Mouse (Mus musculus) midbrain, embryonic 15.5 days (tissue): Measurements from ENCODE around the gene Plekhj1. TPM values are rescaled to one million over a fixed set of nuclear protein-coding genes. Genes with fewer than 3 reads are reported as not detected.
"Not testable (repeated sequence)": the region's sequence is repeated elsewhere in the genome, so short reads cannot be mapped to it uniquely, and the experiment has no call there.

Experiments
- ATAC-seq: fragments of 200-750 bp; cut with Nextera tagmentation; replicated peaks from 2 replicates; pipeline ENCODE4 v1.8.0; 2017; ENCODE audit warnings: moderate TSS enrichment
- H3K27ac ChIP-seq: fragments of 300-500 bp; sonication (generic); 2 replicates; pipeline ENCODE4 v1.5.1; 2015; ENCODE audit warnings: mild to moderate bottlenecking, inconsistent platforms
- H3K27me3 ChIP-seq: fragments of 300-500 bp; sonication (generic); replicated peaks from 2 replicates; pipeline ENCODE4 v1.6.1; 2015; ENCODE audit warnings: inconsistent platforms
- H3K36me3 ChIP-seq: fragments of 300-500 bp; sonication (generic); replicated peaks from 2 replicates; pipeline ENCODE4 v1.6.1; 2015; ENCODE audit warnings: inconsistent platforms
- H3K4me1 ChIP-seq: fragments of 300-500 bp; sonication (generic); 2 replicates; pipeline ENCODE4 v1.6.1; 2015; ENCODE audit warnings: inconsistent platforms
- H3K4me2 ChIP-seq: fragments of 300-500 bp; sonication (generic); 2 replicates; pipeline ENCODE4 v1.6.1; 2015; ENCODE audit warnings: inconsistent platforms, mild to moderate bottlenecking, moderate library complexity
- H3K4me3 ChIP-seq: fragments of 300-500 bp; sonication (generic); 2 replicates; pipeline ENCODE4 v1.5.1; 2015; ENCODE audit warnings: mild to moderate bottlenecking, inconsistent platforms
- H3K9ac ChIP-seq: fragments of 300-500 bp; sonication (generic); 2 replicates; pipeline ENCODE4 v1.6.1; 2015; ENCODE audit warnings: mild to moderate bottlenecking, inconsistent platforms
- H3K9me3 ChIP-seq: fragments of 300-500 bp; sonication (generic); 2 replicates; pipeline ENCODE4 v1.6.1; 2016; ENCODE audit warnings: inconsistent platforms
- WGBS: fragments of 180-500 bp; shearing (Covaris S2); methylation state at CpG from one replicate; pipeline ENCODE4 v1.1.7; 2015; ENCODE audit warnings: mixed read lengths; 5-methylcytosine and 5-hydroxymethylcytosine counted together
- polyA plus RNA-seq: library from polyadenylated mRNA; unstranded; fragments of >200 nt; fragmentation: Nextera tagmentation; extraction: Ambion mirVana; gene quantifications from 2 replicates; pipeline ENCODE4 v1.2.1, GENCODE M21; 2015

The Plekhj1 gene
- polyA plus RNA-seq, 1 experiment from 2014 or later, result 130 TPM

DNA sequence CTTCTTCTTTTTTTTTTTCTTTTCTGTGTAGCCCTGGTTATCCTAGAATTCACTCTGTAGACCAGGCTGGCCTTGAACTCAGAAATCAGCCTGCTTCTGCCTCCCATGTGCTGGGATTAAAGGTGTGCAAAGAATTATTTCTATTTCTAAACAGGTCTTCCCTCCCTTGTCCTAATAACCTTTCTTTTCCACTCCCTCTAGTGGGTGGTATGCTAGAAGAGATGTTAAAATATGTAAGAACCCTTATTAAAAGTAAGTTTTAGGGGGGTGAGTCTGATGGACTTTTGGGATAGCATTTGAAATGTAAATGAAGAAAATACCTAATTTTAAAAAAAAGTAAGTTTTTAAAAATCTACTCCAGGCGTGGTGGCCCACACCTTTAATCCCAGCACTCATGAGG, 24.9 kb upstream of the Plekhj1 start:
- Histone ChIP-seq H3K36me3 (no peaks in the 10 kb centered on the region), H3K4me2 (no peak overlapping the region), H3K4me3 (no peak overlapping the region), H3K9ac (no peak overlapping the region), H3K27ac (no peak overlapping the region), H3K9me3 (no peaks in the 10 kb centered on the region), H3K4me1 (peaks cover 10% of the 10 kb centered on the region), H3K27me3 (no peaks in the 10 kb centered on the region)
- ATAC-seq, result no peak
- 87% methylated on average over 1 of the region's 1 CpGs for WGBS

- Histone ChIP-seq H3K4me1 (peaks cover 2% of the 10 kb centered on the region; the same call in 1 of the 2 replicates), H3K36me3 (no peaks in the 10 kb centered on the region), H3K4me3 (no peak overlapping the region), H3K27ac (no peak overlapping the region), H3K4me2 (no peak overlapping the region), H3K9me3 (no peaks in the 10 kb centered on the region), H3K27me3 (no peaks in the 10 kb centered on the region), H3K9ac (no peak overlapping the region)
- no peak for ATAC-seq
- WGBS, result 90% methylated on average over 5 of the region's 5 CpGs
Measured at GRCm38 (mm10) chr10:80822528-80822927, 24.1 kb upstream of the Plekhj1 start.

GRCm38 (mm10) chr10:80821991-80822390, 23.6 kb upstream of the Plekhj1 start:
- Histone ChIP-seq H3K9ac (no peak overlapping the region), H3K4me1 (no peaks in the 10 kb centered on the region), H3K4me3 (no peak overlapping the region), H3K27me3 (no peaks in the 10 kb centered on the region), H3K27ac (no peak overlapping the region), H3K9me3 (no peaks in the 10 kb centered on the region), H3K36me3 (no peaks in the 10 kb centered on the region), H3K4me2 (no peak overlapping the region)
- 38% methylated on average over 2 of the region's 2 CpGs for WGBS
- ATAC-seq, result no peak

DNA sequence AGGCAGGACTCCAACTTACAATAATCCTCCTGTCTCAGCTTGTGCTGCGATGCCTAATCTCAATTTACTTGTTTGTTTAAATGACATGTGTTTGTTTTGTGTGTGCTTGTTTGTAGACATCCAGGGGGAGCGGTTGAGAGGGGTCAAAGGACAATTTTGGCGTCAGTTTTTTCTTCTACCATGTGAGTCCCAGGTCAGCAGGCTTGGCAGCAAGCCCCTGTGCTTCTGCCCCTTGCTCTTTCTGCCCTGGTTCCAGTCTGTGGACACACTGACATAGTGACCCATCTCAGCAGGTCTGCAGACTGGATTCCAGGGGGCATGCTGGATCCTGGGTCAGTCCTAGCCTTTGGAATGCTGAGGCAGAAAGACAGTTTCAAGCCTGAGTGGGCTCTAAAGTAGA, 21.0 kb upstream of the Plekhj1 start:
- H3K4me2 ChIP-seq, result no peak overlapping the region
- no peak overlapping the region for H3K9ac ChIP-seq
- no peaks in the 10 kb centered on the region for H3K4me1 ChIP-seq
- no peak overlapping the region for H3K4me3 ChIP-seq
- no peaks in the 10 kb centered on the region for H3K36me3 ChIP-seq
- WGBS, result 47% methylated on average over 3 of the region's 3 CpGs
- H3K9me3 ChIP-seq, result no peaks in the 10 kb centered on the region
- no peak for ATAC-seq
- no peaks in the 10 kb centered on the region for H3K27me3 ChIP-seq
- no peak overlapping the region for H3K27ac ChIP-seq

- WGBS, result 60% methylated on average over 6 of the region's 6 CpGs
- H3K9ac ChIP-seq, result no peak overlapping the region
- no peaks in the 10 kb centered on the region for H3K9me3 ChIP-seq
- H3K4me1 ChIP-seq, result no peaks in the 10 kb centered on the region
- no peak for ATAC-seq
- no peak overlapping the region for H3K4me3 ChIP-seq
- no peak overlapping the region for H3K27ac ChIP-seq
- H3K36me3 ChIP-seq, result no peaks in the 10 kb centered on the region
- H3K27me3 ChIP-seq, result no peaks in the 10 kb centered on the region
- no peak overlapping the region for H3K4me2 ChIP-seq
Measured at GRCm38 (mm10) chr10:80818599-80819281, 20.3 kb upstream of the Plekhj1 start.

DNA sequence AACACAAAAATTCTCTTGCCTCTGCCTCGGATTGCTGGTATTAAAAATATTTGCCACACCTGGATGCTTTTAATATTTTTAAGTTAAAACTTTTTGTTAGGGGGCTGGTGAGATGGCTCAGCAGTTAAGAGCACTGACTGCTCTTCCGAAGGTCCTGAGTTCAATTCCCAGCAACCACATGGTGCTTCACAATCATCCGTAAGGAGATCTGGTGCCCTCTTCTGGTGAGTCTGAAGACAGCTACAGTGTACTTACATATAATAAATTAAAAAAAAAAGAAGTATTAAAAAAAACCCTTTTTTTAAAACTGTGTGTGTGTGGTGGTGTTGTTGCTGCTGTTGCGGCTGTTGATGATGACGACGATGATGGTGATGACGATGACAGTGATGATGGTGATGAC, 19.5 kb upstream of the Plekhj1 start:
- not testable (repeated sequence) for H3K36me3 ChIP-seq, H3K4me3 ChIP-seq, H3K9ac ChIP-seq, H3K9me3 ChIP-seq, H3K27ac ChIP-seq, H3K4me1 ChIP-seq, ATAC-seq, H3K27me3 ChIP-seq, H3K4me2 ChIP-seq
- 86% methylated on average over 7 of the region's 7 CpGs for WGBS

DNA sequence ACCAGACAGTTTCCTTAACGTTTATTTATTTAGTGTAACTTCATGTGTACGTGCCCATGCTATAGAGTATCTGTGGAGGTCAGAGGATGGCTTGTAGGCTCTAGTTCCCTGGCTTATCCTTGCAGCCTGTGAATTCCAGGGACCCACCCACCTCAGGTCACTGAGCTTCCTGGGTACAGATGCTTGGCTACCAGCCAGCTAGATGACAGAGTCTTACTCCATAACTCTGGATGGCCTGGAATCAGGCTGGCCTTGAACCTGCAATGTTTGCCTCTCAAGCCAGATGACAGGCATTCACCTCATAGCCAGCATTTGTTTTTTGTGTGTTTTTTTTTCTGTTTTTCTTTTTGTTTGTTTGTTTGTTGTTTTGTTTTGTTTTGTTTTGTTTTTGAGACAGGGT, 18.7 kb upstream of the Plekhj1 start:
- H3K27ac ChIP-seq, result no peak overlapping the region
- H3K4me3 ChIP-seq, result no peak overlapping the region
- H3K9ac ChIP-seq, result no peak overlapping the region
- H3K4me1 ChIP-seq, result no peaks in the 10 kb centered on the region
- H3K27me3 ChIP-seq, result no peaks in the 10 kb centered on the region
- H3K36me3 ChIP-seq, result no peaks in the 10 kb centered on the region
- 72% methylated on average over 2 of the region's 2 CpGs for WGBS
- no peak for ATAC-seq
- H3K4me2 ChIP-seq, result no peak overlapping the region
- no peaks in the 10 kb centered on the region for H3K9me3 ChIP-seq

GRCm38 (mm10) chr10:80816303-80816702, 17.9 kb upstream of the Plekhj1 start:
- H3K27ac ChIP-seq, H3K36me3 ChIP-seq: not testable (repeated sequence)

DNA sequence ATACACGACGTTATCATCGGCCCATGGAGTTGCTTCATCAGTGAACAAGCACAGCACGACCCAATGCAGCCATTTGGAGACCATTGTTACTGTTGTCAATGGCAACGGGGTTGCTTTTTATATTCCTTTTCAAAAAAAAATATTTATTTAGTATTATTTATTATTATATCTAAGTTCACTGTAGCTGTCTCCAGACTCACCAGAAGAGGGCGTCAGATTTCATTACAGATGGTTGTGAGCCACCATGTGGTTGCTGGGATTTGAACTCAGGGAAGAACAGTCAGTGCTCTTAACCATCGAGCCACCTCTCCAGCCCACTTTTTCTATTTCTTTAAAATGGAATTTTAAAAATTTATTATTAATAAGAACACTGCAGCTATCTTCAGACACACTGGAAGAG, 16.4 kb upstream of the Plekhj1 start:
- Histone ChIP-seq H3K36me3 (no peaks in the 10 kb centered on the region), H3K27me3 (peaks cover 10% of the 10 kb centered on the region), H3K4me3 (no peak overlapping the region), H3K9ac (no peak overlapping the region), H3K27ac (no peak overlapping the region), H3K4me2 (no peak overlapping the region), H3K4me1 (peaks cover 2% of the 10 kb centered on the region; the same call in 1 of the 2 replicates), H3K9me3 (no peaks in the 10 kb centered on the region)
- ATAC-seq, result no peak
- 65% methylated on average over 7 of the region's 7 CpGs for WGBS

More at GRCm38 (mm10) chr10:80816303-80816702, 17.9 kb upstream of the Plekhj1 start:
- H3K4me3 ChIP-seq, H3K4me1 ChIP-seq, H3K4me2 ChIP-seq, H3K27me3 ChIP-seq, H3K9me3 ChIP-seq, H3K9ac ChIP-seq, ATAC-seq: not testable (repeated sequence)
- WGBS, result 77% methylated on average over 3 of the region's 3 CpGs

DNA sequence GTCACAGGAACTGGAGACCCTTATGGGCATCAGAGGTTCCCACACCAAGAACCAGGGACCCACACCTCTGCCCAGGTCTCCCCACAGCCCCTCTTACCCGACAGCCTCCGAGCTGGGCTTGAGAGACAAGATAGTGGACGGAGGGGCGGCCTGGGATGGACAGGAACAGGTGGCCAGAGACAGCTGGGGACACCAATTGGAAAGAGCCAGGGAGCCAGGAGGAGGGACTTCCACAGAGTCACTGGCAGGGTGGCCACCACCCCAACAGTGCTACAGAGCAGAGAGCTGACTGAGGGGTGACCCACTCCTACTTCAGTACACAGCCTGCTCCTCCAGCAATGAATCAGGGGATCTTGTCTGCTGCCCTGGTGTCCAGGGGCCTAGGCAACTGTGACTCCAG, 14.9 kb upstream of the Plekhj1 start, which contains the start of gene Jsrp1:
TSS of gene Jsrp1 (minus strand) at position 133 of the 400 bp plus-strand sequence.
- Histone ChIP-seq H3K9ac (no peak within 1 kb of the TSS), H3K9me3 (no peaks in the 10 kb centered on the region), H3K4me3 (no peak within 1 kb of the TSS), H3K27me3 (peaks cover 21% of the 10 kb centered on the region), H3K4me1 (peaks cover 12% of the 10 kb centered on the region), H3K4me2 (no peak within 1 kb of the TSS), H3K27ac (no peak within 1 kb of the TSS), H3K36me3 (no peaks in the 10 kb centered on the region)
- 61% methylated on average over 4 of the region's 4 CpGs for WGBS
- no peak for ATAC-seq

DNA sequence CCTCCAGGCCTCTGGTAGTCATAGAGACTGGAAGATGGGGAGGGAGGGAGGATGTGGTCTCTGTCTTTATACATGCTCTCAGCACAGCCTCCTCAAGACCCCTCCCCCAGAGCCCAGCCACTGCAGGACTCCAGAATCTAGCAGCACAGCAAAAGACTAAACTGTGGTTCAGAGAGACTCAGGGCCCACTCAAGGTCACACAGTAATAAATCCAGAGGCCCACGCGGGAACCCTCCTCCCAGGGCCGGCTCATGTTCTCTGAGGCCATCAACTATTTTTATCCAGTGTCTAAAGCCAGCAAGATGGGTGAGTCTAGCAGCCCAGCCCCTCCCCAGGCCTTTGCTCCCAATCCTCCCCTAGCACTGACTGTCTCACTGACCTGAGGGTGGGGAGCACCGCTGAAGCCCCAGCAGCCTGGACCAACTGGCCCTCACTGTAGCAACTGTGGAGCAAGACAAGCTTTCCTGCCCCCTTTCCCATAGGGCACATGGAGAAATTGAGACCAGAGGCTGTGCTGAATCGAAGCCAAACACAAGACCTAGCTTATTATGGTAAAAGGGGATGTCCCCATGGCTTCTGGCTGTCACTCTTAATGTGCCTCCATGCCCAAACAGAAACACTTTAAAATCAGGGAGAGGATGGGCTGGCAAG, 14.1 kb upstream of the Plekhj1 start:
- Histone ChIP-seq H3K4me2 (no peak overlapping the region), H3K27ac (no peak overlapping the region), H3K9me3 (no peaks in the 10 kb centered on the region), H3K9ac (no peak overlapping the region), H3K4me3 (no peak overlapping the region), H3K36me3 (no peaks in the 10 kb centered on the region), H3K27me3 (peaks cover 25% of the 10 kb centered on the region), H3K4me1 (peaks cover 20% of the 10 kb centered on the region)
- ATAC-seq, result no peak
- WGBS, result 63% methylated on average over 5 of the region's 5 CpGs

- WGBS, result 2% methylated on average over 20 of the region's 20 CpGs
- H3K27me3 ChIP-seq, result peaks cover 28% of the 10 kb centered on the region
- H3K9me3 ChIP-seq, result no peaks in the 10 kb centered on the region
- no peak overlapping the region for H3K27ac ChIP-seq
- no peak overlapping the region for H3K4me3 ChIP-seq
- no peak overlapping the region for H3K4me2 ChIP-seq
- no peaks in the 10 kb centered on the region for H3K36me3 ChIP-seq
- H3K9ac ChIP-seq, result no peak overlapping the region
- no peak for ATAC-seq
- peaks cover 37% of the 10 kb centered on the region for H3K4me1 ChIP-seq
Measured at GRCm38 (mm10) chr10:80810084-80810483, 11.7 kb upstream of the Plekhj1 start.
